Mouse (Mus musculus): Measurements from ENCODE around the gene Pde4d. TPM values are rescaled to one million over a fixed set of nuclear protein-coding genes. Genes with fewer than 3 reads are reported as not detected.

The Pde4d gene
- polyA plus RNA-seq, 1 experiment = 33.8 TPM

DNA sequence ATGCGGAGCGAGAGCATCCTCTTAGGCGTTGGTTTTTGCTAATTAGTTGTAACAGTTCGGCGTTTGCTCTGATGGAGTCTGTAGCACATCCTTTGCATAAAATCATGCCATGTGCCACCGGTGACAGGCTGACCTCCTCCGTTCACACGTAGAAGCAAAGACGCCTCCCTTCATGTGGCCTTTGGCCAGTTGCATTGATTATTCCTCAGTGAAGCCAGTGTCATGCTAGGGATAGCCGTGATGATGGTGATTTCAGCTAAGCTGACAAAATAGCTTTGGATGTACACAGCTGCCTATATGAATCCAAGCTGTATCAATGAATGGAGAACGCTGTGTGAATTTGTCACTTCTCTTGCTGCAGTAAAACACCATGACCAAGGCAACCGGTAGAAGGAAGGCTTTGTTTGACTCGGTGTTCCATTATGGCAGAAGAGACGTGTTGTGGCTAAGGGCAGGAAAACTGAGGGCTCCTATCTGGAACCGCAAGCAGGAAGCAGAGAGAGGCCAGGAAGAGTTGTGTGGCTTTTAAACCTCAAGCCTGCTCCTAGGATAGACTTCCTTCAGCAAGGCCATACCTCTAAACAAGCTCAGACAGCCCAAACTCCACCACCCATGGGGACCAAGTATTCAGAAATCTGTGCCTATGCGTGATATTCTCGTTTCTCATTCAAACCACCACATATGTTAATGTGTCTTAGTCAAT lies 1471.7 kb downstream of the Pde4d start:
- H3K4me1 ChIP-seq (ENCODE audit: control insufficient read depth, insufficient read depth, low read length) = peaks cover 5% of the 10 kb centered on the region; the same call in 1 of the 2 replicates
- no peak for DNase-seq
- WGBS = 78% methylated on average over 17 of the region's 17 CpGs
- TF ChIP-seq POLR2A (IDR thresholded peaks at IDR 0.05; ENCODE audit: borderline replicate concordance, insufficient read depth, low read length) (no peak), CTCF (IDR thresholded peaks at IDR 0.05; ENCODE audit: borderline replicate concordance, insufficient read depth, low read depth, low read length) (no peak)
- no peak overlapping the region for H3K4me3 ChIP-seq (replicated peaks; ENCODE audit: insufficient read depth, low read depth, low read length)
- H3K27ac ChIP-seq (ENCODE audit: insufficient read depth, low read length) = no peak overlapping the region
- no peaks in the 10 kb centered on the region for H3K27me3 ChIP-seq (ENCODE audit: control insufficient read depth, insufficient read depth, low read length)

DNA sequence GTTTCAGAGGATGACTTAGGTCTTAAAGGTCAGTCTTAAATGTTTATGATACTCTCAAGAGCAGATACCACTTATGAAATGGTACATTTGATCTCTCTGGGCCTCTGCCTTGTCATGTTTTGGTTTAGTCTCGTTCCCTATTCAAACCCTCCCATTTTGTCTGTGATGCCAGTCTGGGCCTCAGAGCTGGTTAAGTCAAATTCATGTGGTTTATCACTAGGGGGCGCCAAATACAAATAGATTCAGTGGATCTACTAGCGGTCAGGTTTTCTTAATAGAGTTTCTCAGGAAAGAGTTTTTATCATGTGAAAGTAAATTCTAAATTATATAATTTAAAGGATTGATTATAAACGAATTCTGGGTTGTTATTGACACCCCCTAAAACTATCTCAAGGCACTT lies 1472.5 kb downstream of the Pde4d start:
- no peak overlapping the region for H3K4me3 ChIP-seq (replicated peaks; ENCODE audit: insufficient read depth, low read depth, low read length)
- H3K27me3 ChIP-seq (ENCODE audit: control insufficient read depth, insufficient read depth, low read length) = no peaks in the 10 kb centered on the region
- peaks cover 5% of the 10 kb centered on the region; the same call in 1 of the 2 replicates for H3K4me1 ChIP-seq (ENCODE audit: control insufficient read depth, insufficient read depth, low read length)
- TF ChIP-seq POLR2A (IDR thresholded peaks at IDR 0.05; ENCODE audit: borderline replicate concordance, insufficient read depth, low read length) (no peak), CTCF (IDR thresholded peaks at IDR 0.05; ENCODE audit: borderline replicate concordance, insufficient read depth, low read depth, low read length) (peak; percentile 40; the same call in 1 of the 2 replicates)
- 3% methylated on average over 4 of the region's 4 CpGs for WGBS
- no peak overlapping the region for H3K27ac ChIP-seq (ENCODE audit: insufficient read depth, low read length)
- peak; percentile 43 to 73 for DNase-seq

DNA sequence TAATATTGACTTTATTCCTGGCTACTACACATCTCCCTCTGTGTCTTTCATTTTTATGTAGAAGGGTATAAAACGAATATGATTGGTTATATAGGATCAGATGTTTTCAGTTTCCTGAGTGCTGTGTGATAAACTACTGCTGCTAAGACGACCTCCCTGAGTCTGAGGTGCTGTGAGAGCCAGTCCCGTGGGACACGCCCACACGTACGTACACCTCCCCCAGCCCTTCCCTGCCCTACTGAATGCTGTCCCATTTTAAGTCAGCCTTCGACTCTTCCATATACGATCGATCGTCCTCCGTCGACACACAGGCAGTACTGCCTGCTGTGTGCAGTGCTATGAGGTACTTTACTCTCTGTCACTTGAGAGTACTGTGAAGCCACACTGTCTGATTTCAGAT lies 1473.0 kb downstream of the Pde4d start:
- no peak for TF ChIP-seq POLR2A (IDR thresholded peaks at IDR 0.05; ENCODE audit: borderline replicate concordance, insufficient read depth, low read length)
- TF ChIP-seq CTCF (IDR thresholded peaks at IDR 0.05; ENCODE audit: borderline replicate concordance, insufficient read depth, low read depth, low read length) = no peak
- Histone ChIP-seq H3K27me3 (ENCODE audit: control insufficient read depth, insufficient read depth, low read length) (no peaks in the 10 kb centered on the region), H3K4me3 (replicated peaks; ENCODE audit: insufficient read depth, low read depth, low read length) (no peak overlapping the region), H3K27ac (ENCODE audit: insufficient read depth, low read length) (no peak overlapping the region), H3K4me1 (ENCODE audit: control insufficient read depth, insufficient read depth, low read length) (peaks cover 5% of the 10 kb centered on the region; the same call in 1 of the 2 replicates)
- DNase-seq = no peak
- WGBS = 79% methylated on average over 12 of the region's 12 CpGs

DNA sequence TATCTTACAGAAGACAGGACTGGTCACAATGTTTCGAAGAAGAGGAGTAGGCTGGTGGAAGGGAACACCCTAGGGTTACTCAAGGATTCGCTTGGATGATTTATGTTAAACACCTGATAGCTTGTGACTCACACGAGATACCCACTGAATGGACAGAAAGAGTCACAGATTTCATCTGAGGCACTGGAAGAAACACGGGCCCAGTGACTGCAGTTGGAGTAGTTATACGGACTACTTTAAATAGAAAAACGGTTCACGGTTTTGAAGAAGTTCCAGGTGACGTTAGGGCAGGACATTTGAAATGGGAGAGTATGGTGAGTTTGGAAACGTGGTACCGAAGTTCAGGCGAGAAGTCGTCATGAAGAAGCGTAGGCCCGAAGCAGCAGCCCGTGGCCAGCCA lies 1475.0 kb downstream of the Pde4d start:
- TF ChIP-seq CTCF (IDR thresholded peaks at IDR 0.05; ENCODE audit: borderline replicate concordance, insufficient read depth, low read depth, low read length) (no peak), POLR2A (IDR thresholded peaks at IDR 0.05; ENCODE audit: borderline replicate concordance, insufficient read depth, low read length) (no peak)
- 92% methylated on average over 15 of the region's 15 CpGs for WGBS
- Histone ChIP-seq H3K27ac (ENCODE audit: insufficient read depth, low read length) (no peak overlapping the region), H3K27me3 (ENCODE audit: control insufficient read depth, insufficient read depth, low read length) (no peaks in the 10 kb centered on the region), H3K4me1 (ENCODE audit: control insufficient read depth, insufficient read depth, low read length) (peaks cover 5% of the 10 kb centered on the region; the same call in 1 of the 2 replicates), H3K4me3 (replicated peaks; ENCODE audit: insufficient read depth, low read depth, low read length) (no peak overlapping the region)
- DNase-seq = no peak

DNA sequence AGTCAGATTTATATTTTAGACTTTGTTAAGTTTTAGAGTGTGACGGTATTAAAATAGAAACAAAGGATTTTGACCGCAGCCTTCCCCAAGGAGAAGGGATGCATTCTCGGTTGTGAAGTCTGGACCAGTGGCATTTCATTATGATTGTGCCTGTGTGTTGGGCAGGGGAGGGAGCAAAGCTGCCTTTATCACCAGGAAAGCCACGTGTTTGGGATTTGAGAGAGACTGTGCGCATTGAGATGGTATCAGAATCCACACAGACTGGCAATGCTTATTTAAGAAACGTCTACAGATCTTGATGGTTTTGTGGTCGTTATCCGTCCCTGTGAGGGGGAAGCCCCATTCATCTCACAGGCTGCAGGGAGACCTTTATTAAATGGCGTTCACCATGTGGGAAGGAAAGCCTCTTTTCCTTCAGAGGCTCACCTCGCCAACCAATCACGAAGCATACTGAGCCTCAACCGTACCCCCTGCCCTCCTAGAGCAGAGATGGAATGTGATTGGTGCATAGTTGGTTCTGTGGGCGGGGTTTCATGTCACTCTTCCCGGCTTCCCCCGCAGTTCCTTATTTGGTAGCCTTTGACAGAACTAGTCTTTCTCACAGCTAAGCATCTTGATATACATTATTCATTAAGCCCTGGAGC lies 1476.7 kb downstream of the Pde4d start:
- Histone ChIP-seq H3K27me3 (ENCODE audit: control insufficient read depth, insufficient read depth, low read length) (no peaks in the 10 kb centered on the region), H3K4me3 (replicated peaks; ENCODE audit: insufficient read depth, low read depth, low read length) (peak overlapping the region; percentile 49), H3K4me1 (ENCODE audit: control insufficient read depth, insufficient read depth, low read length) (peaks cover 5% of the 10 kb centered on the region; the same call in 1 of the 2 replicates), H3K27ac (ENCODE audit: insufficient read depth, low read length) (no peak overlapping the region)
- TF ChIP-seq CTCF (IDR thresholded peaks at IDR 0.05; ENCODE audit: borderline replicate concordance, insufficient read depth, low read depth, low read length) = no peak
- no peak for TF ChIP-seq POLR2A (IDR thresholded peaks at IDR 0.05; ENCODE audit: borderline replicate concordance, insufficient read depth, low read length)
- DNase-seq = peak in 1 of 2 experiments; percentile 33
- 28% methylated on average over 15 of the region's 15 CpGs for WGBS

DNA sequence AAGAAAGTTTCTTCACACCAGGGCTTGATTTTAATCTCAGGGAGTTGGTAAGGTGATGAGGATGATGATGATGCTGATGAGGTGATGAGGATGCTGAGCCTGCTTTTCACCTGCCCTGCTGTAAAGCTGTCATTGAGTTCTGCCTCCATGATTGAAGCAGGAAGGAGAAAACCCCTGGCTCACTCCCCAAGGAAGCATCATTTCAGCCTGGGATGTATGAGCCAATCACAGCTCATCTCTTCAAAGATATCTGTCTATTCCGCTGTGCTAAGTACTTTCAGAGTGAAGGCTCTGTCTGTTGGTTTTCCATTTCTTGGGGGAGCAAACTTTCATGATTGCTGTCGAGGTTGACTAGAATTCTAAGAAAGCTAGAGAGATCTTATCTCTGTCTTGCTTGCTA lies 1478.0 kb downstream of the Pde4d start:
- TF ChIP-seq CTCF (IDR thresholded peaks at IDR 0.05; ENCODE audit: borderline replicate concordance, insufficient read depth, low read depth, low read length) = no peak
- TF ChIP-seq POLR2A (IDR thresholded peaks at IDR 0.05; ENCODE audit: borderline replicate concordance, insufficient read depth, low read length) = no peak
- H3K27me3 ChIP-seq (ENCODE audit: control insufficient read depth, insufficient read depth, low read length) = no peaks in the 10 kb centered on the region
- DNase-seq = no peak
- H3K27ac ChIP-seq (ENCODE audit: insufficient read depth, low read length) = no peak overlapping the region
- H3K4me1 ChIP-seq (ENCODE audit: control insufficient read depth, insufficient read depth, low read length) = peaks cover 4% of the 10 kb centered on the region; the same call in 1 of the 2 replicates
- H3K4me3 ChIP-seq (replicated peaks; ENCODE audit: insufficient read depth, low read depth, low read length) = no peak overlapping the region
- 91% methylated on average over 2 of the region's 2 CpGs for WGBS

DNA sequence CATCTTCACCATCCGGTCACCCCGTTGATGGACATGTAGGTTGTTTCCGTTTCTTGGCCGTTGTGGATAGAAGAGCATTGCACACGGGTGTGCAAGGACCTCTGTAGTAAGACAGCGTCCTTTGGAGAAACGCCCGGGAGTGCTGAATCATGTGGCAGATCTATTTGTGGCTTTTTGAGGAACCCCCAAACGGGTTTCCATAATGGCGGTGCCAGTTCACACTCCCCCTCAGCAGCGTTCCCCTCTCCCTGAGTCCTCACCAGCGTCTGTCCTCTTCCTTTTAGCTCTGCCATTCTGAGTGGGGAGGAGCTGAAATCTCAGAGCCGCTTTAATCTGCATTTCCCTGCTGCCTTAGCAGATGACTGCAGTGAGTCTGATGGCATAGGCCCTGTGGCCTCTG lies 1482.9 kb downstream of the Pde4d start:
- TF ChIP-seq POLR2A (IDR thresholded peaks at IDR 0.05; ENCODE audit: borderline replicate concordance, insufficient read depth, low read length) (no peak), CTCF (IDR thresholded peaks at IDR 0.05; ENCODE audit: borderline replicate concordance, insufficient read depth, low read depth, low read length) (no peak)
- WGBS = 92% methylated on average over 13 of the region's 13 CpGs
- H3K27me3 ChIP-seq (ENCODE audit: control insufficient read depth, insufficient read depth, low read length) = no peaks in the 10 kb centered on the region
- no peak for DNase-seq
- H3K4me1 ChIP-seq (ENCODE audit: control insufficient read depth, insufficient read depth, low read length) = no peaks in the 10 kb centered on the region; the same call in 1 of the 2 replicates
- no peak overlapping the region for H3K27ac ChIP-seq (ENCODE audit: insufficient read depth, low read length)
- H3K4me3 ChIP-seq (replicated peaks; ENCODE audit: insufficient read depth, low read depth, low read length) = no peak overlapping the region

DNA sequence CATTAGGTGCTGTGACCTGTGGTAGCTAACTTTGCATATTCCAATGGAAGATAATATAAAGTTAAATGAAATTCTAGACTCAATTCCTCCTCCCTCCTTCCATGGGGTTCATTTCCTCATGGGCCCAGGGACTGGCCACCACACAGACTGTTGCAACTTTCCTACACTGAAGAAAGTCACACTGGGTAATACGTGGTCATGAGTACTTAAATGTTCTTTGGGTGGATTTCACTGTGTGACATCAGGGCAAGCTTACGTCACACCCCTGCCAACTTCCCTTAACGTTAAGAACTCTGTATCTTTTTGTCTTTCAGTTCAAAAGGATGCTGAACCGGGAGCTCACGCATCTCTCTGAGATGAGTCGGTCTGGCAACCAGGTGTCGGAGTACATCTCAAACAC lies 1483.8 kb downstream of the Pde4d start:
- Histone ChIP-seq H3K27me3 (ENCODE audit: control insufficient read depth, insufficient read depth, low read length) (no peaks in the 10 kb centered on the region), H3K27ac (ENCODE audit: insufficient read depth, low read length) (no peak overlapping the region), H3K4me1 (ENCODE audit: control insufficient read depth, insufficient read depth, low read length) (no peaks in the 10 kb centered on the region; the same call in 1 of the 2 replicates), H3K4me3 (replicated peaks; ENCODE audit: insufficient read depth, low read depth, low read length) (no peak overlapping the region)
- no peak for DNase-seq
- TF ChIP-seq CTCF (IDR thresholded peaks at IDR 0.05; ENCODE audit: borderline replicate concordance, insufficient read depth, low read depth, low read length) (no peak), POLR2A (IDR thresholded peaks at IDR 0.05; ENCODE audit: borderline replicate concordance, insufficient read depth, low read length) (no peak)
- WGBS = 93% methylated on average over 7 of the region's 7 CpGs
